Mouse (Mus musculus): Measurements from ENCODE around the gene Alkbh5. TPM values are rescaled to one million over a fixed set of nuclear protein-coding genes. Genes with fewer than 3 reads are reported as not detected.

Alkbh5 gene
- 10 to 100 TPM; 81.3 to 88.8 (median 82.6) TPM for total RNA-seq (2022)

- DNase-seq (ENCODE audit: low spot score): peak; percentile 41
Measured at GRCm38 (mm10) chr11:60536180-60536858, at the start of gene Alkbh5. TSS of gene Alkbh5 (plus strand) at chr11:60536381.

GRCm38 (mm10) chr11:60492726-60493125 is 43.5 kb upstream of the Alkbh5 start:
- no peak for DNase-seq (ENCODE audit: low spot score)

- no peak for DNase-seq (ENCODE audit: low spot score)
Measured at GRCm38 (mm10) chr11:60495692-60496091, 40.5 kb upstream of the Alkbh5 start.

- DNase-seq (ENCODE audit: low spot score): no peak
Measured at GRCm38 (mm10) chr11:60507281-60507680, 28.9 kb upstream of the Alkbh5 start.

GRCm38 (mm10) chr11:60508950-60509349 is 27.2 kb upstream of the Alkbh5 start:
- no peak for DNase-seq (ENCODE audit: low spot score)

GRCm38 (mm10) chr11:60509500-60509899 is 26.7 kb upstream of the Alkbh5 start:
- DNase-seq (ENCODE audit: low spot score): no peak

GRCm38 (mm10) chr11:60511893-60512292 is 24.3 kb upstream of the Alkbh5 start:
- DNase-seq (ENCODE audit: low spot score): no peak

- no peak for DNase-seq (ENCODE audit: low spot score)
Measured at GRCm38 (mm10) chr11:60512520-60512919, 23.7 kb upstream of the Alkbh5 start.

GRCm38 (mm10) chr11:60514941-60515340 is 21.2 kb upstream of the Alkbh5 start:
- no peak for DNase-seq (ENCODE audit: low spot score)

- DNase-seq (ENCODE audit: low spot score): no peak
Measured at GRCm38 (mm10) chr11:60518305-60518704, 17.9 kb upstream of the Alkbh5 start.

GRCm38 (mm10) chr11:60522027-60522426 is 14.2 kb upstream of the Alkbh5 start:
- DNase-seq (ENCODE audit: low spot score): no peak

GRCm38 (mm10) chr11:60522661-60523365 is 13.4 kb upstream of the Alkbh5 start:
- DNase-seq (ENCODE audit: low spot score): no peak

GRCm38 (mm10) chr11:60526461-60526860 is 9.7 kb upstream of the Alkbh5 start:
- DNase-seq (ENCODE audit: low spot score): no peak

- no peak for DNase-seq (ENCODE audit: low spot score)
Measured at GRCm38 (mm10) chr11:60535676-60536075, 505 bp upstream of the Alkbh5 start.

- DNase-seq (ENCODE audit: low spot score): peak; percentile 93
Measured at GRCm38 (mm10) chr11:60536859-60537467, 782 bp downstream of the Alkbh5 start.

GRCm38 (mm10) chr11:60537468-60538347 is 1.5 kb downstream of the Alkbh5 start:
- DNase-seq (ENCODE audit: low spot score): peak; percentile 96

GRCm38 (mm10) chr11:60538371-60539281 is 2.4 kb downstream of the Alkbh5 start:
- DNase-seq (ENCODE audit: low spot score): no peak

- no peak for DNase-seq (ENCODE audit: low spot score)
Measured at GRCm38 (mm10) chr11:60539540-60539939, 3.4 kb downstream of the Alkbh5 start.

GRCm38 (mm10) chr11:60540002-60540610 is 3.9 kb downstream of the Alkbh5 start:
- no peak for DNase-seq (ENCODE audit: low spot score)

GRCm38 (mm10) chr11:60540761-60541160 is 4.6 kb downstream of the Alkbh5 start:
- DNase-seq (ENCODE audit: low spot score): no peak

Data from heart, adult 8-10 months (tissue).